Mouse (Mus musculus): Measurements from ENCODE around the gene Zfp219.

Zfp219 gene

DNA sequence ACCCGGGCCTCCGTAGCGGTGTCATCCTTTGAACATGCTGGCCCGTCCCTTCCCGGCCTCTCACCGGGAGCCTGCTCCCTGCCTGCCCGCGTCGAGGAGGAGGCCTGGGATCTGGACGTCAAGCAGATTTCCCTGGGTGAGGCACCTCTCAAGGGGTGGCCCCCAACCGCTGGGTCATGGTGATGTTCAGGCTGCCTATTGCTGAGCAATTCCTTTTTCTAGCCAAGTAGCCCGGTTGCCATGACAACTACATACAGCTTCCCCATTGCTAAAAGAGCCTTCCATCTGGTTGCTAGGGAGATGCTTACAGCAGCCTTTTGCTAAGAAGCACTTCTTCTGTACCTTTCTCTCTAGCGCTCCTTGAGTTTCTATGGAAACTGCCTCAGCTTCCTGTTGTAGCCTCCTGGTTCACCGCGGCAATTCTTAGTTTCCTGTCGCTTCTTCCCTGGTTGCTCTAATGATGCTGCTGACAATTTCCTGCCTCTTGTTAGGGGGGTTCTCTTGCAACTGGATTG is 16.5 kb downstream of the Zfp219 start:
- in situ Hi-C loops (cut with MseI, MboI) = loop anchor here (5.0 to 10.0 kb wide), 2 partner anchors 92 to 99 kb away; partner anchors contain the start of gene Ndrg2 (in 1 of the 2)

DNA sequence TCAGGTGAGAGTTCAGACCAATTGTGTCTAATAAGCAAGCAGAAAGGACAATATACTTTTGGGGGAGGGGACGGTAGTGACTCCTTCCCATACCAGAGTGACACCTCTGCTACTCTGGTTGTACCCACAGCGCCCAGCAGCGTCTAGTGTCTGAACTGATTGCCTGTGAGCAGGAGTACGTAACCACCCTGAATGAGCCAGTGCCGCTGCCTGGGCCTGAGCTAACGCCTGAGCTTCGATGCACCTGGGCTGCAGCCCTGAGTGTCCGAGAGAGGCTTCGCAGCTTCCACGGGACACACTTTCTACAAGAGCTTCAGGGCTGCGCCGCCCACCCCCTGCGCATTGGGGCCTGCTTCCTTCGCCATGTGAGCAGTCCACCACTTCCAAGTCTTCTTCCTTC is 23.1 kb downstream of the Zfp219 start:
- in situ Hi-C loops (cut with MseI, MboI) = no loop called here

DNA sequence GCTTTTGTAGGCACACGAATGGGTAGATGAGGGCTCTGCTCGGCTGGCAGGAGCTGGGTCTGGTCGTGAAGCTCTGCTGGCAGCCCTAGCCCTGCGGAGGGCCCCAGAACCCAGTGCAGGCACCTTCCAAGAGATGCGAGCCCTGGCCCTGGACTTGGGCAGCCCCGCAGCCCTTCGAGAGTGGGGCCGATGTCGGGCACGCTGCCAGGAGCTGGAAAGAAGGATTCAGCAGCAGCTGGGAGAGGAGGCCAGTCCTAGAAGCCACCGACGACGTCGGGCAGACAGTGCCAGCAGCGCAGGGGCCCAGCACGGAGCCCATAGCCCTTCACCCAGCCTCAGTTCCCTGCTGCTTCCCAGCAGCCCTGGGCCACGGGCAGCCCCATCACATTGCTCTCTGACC is 23.7 kb downstream of the Zfp219 start:
- in situ Hi-C loops (cut with MseI, MboI) = no loop called here

DNA sequence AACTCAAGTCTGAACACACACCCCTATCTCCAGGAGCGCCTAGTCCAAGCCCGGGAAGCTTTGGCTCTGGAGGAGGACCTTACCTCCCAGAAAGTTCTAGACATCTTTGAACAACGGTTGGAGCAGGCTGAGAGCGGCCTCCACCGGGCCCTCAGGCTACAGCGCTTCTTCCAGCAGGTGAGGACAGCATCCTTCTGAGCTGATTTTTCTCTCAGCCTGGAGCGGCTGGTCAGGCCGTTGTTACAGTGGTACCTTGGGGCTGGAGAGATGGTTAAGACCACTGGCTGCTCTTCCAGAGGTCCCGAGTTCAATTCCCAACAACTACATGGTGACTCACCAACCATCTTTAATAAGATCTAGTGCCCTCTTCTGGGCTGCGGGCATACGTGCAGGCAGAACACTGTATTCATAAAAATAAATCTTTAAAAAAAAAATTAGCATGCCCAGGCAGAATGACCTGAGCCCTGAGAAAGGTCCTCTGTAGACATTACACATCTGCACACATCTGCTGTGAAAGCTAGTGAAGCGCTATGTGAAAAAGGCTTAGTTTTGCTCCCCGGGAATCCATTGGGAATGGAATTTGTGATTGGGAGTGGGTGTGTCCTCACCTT is 24.2 kb downstream of the Zfp219 start:
- in situ Hi-C loops (cut with MseI, MboI) = no loop called here

DNA sequence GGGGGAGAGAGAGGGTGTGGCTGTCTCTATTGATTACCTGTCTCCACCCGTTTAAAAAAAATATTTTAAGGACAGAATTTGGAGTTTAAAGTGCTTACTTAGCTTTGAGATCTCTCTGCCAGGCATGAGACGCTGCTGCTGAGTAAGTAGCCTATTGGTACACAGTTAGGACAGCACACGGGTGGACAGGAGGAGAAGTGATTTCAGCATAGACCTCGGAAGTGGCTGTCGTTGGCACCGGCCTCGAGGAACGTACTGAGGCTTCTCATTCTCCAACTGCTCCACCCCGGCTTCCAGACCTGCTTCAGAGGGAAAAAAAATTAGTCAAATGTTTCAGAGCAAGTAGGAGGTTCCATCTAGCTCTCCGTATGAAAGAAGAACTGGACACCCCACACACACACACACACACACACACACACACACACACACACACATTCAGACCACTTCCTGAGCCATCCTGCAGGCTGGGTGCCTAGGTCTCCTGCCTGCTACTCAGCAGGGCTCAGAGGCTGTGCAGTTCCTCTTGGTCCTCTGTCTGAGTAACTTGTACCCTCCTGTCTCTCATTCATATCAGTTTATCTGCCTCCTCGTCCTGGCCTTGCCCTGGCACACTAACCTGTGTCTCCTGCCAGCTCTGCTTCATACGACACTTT is 25.2 kb downstream of the Zfp219 start:
- in situ Hi-C loops (cut with MseI, MboI) = no loop called here

DNA sequence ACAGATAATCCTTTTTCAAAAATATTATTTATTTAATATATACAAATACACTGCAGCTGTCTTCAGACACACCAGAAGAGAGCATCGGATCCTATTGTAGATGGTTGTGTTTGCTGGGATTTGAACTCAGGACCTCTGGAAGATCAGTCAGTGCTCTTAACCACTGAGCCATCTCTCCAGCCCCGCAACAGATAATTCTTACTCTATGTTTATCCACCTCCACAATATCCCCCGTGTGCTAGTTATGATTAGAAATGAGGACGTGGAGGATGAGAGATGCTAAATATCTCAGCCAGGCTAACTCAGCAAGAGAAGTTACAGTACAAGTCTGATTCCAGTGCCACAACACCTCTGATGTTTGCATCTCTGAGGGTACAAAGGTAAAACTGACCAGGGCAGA is 26.1 kb downstream of the Zfp219 start:
- in situ Hi-C loops (cut with MseI, MboI) = no loop called here

DNA sequence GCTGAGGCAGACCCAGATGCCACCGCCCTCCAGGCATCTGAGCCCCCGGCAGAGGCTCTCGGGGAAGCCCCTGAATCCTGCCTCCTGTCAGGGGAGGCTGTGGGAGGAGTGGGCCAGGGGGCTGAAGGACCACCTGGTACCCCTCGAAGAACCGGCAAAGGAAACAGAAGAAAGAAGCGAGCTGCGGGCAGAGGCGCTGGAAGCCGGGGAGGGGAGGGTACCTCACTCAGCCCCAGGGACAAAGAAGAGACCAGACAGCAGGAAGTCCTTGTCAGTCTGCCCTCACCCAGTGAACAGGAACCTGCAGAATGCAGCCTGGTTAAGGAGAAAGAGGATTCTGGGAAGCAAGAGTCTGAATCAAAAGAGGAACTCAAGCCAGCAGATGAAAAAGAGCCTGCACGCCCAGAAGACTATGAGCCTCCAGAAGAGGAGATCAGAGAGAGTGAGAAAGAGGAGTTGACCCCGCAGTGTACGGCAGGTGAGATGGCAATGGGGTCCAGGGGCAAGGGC is 31.0 kb downstream of the Zfp219 start:
- in situ Hi-C loops (cut with MseI, MboI) = no loop called here

DNA sequence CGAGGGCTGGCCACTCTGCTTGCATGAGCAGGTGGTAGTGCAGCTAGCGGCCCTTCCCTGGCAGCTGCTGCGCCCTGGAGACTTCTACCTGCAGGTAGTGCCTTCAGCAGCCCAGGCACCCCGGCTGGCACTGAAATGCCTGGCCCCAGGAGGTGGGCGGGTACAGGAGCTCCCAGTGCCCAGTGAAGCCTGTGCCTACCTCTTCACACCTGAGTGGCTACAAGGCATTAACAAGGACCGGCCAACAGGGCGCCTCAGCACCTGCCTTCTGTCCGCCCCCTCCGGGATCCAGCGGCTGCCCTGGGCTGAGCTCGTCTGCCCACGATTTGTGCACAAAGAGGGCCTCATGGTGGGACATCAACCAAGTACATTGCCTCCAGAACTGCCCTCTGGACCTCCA is 31.8 kb downstream of the Zfp219 start:
- in situ Hi-C loops (cut with MseI, MboI) = no loop called here

DNA sequence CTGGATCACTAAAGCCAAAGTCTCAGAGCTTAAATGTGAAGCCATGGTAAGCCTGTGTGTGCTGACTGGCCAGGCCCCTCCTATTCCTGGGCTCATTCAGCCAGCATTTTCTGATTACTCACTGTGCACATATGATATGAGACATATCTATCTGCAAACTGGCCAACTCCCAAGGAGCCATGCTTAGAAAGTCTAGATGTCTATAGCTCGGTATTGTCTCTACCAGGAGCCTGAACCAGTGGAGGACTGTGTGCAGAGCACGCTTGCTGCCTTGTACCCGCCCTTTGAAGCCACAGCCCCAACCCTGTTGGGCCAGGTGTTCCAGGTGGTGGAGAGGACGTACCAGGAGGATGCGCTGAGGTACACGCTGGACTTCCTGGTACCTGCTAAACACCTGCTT is 33.4 kb downstream of the Zfp219 start:
- in situ Hi-C loops (cut with MseI, MboI) = no loop called here

DNA sequence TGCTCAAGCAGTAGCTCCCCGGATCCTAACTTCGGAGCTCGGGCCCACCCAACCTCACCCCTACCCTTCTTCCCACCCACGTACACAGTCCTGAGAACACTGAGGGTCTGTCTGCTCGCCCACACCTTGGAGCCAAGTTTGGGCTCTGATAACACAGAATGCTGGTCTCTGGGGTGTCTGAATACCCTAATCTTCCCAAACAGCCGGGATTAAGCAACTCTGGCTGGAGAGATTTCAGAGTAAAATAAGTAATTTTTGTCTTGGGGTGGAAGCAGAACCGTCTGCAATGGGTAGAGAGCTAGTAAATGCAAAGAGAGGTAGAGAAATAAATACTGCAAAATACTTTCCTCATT is 34.4 kb downstream of the Zfp219 start:
- in situ Hi-C loops (cut with MseI, MboI) = no loop called here

DNA sequence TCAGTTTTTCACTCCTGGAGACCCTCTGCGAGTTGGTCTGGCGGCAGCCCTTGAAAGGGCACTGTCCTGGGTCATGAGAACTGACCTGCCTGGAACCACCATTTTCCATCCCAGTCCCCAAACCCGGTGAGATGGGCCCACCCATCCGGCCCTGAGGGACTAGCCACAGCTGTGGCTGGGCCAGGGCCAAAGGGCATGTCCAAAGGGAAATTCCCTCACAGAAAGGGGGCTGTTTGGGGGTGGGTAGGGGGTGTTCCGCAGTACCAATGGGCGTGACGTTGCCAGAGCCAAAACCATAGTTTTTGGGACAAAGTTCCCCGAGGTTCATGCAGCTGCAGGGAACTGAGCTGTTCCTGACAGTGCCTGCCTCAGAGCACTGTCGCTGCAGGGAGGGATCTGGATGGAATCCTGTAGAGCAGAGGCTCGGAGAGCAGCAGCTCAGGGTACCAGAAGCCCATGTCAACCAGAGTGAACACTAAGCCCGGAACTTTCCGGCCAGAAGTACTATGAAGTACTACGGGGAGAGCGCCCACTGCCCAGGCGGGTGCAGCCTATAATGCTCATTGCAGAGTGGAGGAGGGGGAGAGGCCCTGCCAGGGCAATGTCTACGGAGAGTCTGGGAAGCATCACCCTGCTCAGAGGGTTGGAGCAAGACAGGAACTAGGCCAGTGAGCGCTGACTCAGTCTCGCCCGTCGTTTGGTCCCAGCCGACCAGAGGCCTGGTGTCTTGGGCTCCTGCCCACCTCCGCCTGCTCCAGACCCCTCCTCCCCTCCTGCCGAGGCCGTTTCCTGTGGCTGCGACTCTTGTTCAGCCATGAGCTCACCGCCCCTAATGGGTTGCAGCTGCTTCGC is 35.0 kb downstream of the Zfp219 start:
- in situ Hi-C loops (cut with MseI, MboI) = no loop called here

DNA sequence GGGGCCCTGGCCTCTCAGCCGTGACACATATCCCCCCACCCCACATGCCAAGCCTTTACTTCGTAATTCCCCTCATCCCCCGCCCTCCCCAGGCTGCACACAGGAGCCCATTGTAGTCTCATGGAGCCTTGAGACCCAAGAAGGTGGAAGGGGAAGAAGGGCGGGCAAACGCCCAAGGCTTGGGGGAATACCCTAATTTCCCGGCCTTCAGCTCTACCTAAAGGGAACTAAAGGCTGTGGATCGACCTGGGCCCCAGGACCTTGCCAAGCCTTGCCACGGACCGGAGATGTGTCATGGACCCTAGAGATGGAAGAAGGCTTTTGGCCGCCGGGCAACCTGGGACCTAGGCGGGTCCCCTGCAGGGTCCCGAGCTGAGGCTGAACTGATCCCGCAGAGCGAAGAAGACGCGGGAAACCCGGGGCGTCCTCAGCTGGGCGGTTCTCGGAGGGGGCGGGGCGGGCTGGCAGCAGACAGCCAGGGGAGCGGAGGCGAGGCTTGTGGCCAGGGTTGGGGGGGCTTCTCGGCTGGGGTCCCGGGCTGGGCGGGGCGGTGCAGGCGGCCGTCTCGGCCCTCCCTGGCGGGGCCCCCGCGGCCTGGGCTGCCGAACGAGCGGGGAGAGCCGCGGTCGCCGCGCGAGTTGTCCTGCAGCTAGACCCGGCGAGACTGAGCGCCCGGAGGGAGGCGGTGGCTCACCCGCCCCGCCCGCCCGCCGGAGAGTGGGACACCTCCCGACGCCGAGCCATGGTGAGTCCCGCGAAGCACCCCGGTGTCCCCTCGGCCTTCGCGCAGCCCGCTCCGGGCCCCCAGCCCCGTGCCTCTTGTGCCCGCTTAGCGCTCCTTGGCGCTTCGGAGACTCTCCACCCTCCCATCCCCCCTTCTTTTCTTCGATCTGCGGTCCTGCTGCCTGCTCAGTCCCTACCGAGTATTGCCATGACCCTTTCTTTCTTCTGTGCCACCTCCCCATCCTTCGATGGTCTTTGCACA is 36.0 kb downstream of the Zfp219 start, which contains the start of gene Arhgef40:
Arhgef40 (plus strand) TSS at position 473 of the 985 bp plus-strand sequence.
- in situ Hi-C loops (cut with MseI, MboI) = no loop called here

DNA sequence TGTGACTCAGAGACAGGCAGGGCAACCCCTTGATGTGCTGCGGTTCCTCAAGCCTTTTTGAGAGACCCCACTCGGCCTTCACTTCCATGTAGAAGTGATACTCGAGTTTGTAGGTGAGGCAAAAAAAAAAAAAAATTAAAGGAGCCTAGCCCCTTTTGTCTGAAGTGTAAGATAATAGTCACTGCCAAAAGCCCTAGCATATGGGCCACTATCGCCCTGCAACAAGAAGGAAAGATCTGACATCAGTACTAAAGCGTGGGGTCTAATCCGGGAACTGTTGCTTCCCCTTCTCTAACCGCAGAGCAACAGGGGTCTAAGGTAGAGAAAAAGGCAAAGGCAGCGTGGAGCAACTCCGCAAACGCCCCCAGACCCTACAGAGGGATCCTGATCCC is 36.7 kb downstream of the Zfp219 start:
- in situ Hi-C loops (cut with MseI, MboI) = no loop called here

DNA sequence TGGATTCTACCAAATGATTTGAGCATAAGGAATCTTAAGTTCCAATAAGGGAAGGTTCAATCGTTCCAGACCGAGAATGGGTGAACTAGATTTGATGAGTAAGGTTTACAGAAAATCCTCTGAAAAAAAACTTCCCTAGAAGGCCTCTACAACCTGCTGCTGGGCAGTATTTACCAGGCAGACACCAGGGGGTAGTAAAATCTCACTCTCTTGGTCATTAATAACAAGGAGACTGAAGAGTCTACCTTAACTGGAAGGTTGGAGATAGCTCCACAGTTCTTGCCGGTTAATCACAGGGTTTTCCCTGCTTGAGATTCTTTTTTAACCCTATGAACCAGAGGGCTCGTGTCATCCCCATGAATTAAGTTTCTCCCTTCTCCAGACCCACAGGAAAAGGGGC is 37.3 kb downstream of the Zfp219 start:
- in situ Hi-C loops (cut with MseI, MboI) = no loop called here

DNA sequence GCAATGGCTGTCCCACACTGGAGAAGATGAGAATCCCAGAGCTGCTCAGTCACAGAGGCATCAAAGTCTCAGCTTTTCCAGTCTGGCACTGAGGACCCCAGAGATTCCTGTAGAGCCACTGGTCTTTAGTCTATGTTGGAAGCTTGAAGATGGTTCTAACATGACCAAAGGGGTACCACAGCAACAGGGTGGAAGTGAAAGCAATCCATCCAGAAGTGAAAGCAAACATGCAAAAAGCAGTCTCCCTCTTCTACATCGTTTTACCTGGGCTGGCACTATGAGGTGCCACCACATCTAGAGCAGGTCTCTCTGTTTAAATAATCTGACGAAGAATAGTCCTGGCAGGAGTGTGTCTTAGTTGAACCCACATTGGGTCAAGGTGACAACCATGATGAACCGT is 41.3 kb downstream of the Zfp219 start:
- in situ Hi-C loops (cut with MseI, MboI) = no loop called here

DNA sequence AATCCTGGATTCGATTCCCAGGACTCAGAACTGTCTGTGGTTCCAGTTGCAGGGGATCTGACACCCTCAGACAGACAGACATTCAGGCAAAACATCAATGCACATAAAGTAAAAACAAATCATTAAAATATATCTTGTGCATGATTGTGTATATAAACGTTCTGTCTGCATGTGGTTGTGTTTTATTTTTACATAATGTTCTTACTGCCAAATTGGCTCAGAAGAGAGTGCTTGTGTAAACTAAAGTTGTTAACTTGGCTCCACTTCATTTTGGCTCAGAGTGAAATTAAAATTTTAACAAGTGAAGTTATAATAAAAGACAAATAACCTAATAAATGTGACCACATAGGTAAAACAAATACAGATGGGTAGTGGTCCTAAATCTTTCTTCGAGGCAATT is 53.1 kb downstream of the Zfp219 start:
- in situ Hi-C loops (cut with MseI, MboI) = no loop called here

DNA sequence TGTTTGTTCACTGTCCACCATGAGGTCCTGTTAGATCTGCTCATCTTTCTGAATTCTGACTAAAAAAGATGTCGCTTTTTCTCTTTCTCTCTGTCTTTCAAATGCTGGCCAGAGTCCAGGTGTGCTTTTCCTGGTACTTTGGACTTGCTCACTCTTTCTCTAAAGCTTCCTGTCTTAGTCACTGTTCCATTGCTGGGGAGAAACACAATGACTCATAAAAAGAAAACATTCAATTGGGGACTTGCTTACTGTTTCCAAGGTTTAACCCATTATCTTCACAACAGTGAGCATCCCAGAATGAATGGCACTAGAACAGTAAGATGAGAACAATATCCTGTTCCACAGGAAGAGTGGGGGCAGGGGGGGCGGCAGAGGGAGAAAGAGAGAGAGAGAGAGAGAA is 60.2 kb downstream of the Zfp219 start:
- in situ Hi-C loops (cut with MseI, MboI) = no loop called here
